Mouse (Mus musculus) spleen, embryonic (tissue): ENCODE data around the gene Cracr2b.

Source experiments
- CTCF ChIA-PET: fragments of 350-600 bp; sonication (Branson Sonifier 250); formaldehyde crosslinking; loops from one replicate; lab custom pipeline; 2022; lab: Charles Lee

The Cracr2b gene

DNA sequence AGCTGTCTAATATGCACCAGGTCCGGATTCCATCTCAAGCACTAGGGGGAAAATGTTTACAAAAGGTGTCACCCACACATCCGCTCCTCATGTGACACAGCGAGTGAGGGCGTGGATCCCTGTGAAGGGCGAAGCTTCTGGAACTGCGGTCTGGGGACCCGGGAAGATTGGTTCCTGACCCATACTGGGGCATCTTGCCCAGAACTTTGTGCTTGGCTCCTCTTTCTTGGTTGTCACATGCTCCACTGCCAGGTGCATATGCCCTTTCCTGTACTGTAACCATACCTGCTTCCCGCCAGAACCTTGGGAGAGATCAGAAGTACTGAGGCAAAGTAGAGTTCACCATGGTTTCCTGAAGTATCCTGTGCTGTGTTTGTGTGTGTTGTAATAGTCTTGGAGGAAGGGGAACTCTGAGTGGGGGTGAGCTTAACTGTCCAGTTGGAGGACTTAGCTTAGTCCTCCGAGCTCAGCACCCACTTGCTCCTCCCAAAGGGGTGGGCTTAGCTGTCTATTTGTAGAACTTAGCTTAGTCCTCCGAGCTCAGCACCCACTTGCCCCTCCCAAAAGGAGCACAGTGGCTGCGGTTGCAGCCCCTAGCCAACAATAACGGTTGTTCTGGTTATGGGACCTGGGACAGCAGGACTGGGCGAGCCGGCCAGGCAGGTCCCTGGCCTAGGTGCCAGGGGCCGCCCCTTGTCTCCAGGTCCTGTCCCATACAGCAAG lies at the start of gene Cracr2b:
TSS of gene Cracr2b (plus strand) at position 704 of the 723 bp plus-strand sequence.
- CTCF ChIA-PET, result interaction anchor here (0.6 kb wide), 1 partner anchor 276 kb away, joined by 3 read pairs; no protein-coding TSS in a partner anchor

DNA sequence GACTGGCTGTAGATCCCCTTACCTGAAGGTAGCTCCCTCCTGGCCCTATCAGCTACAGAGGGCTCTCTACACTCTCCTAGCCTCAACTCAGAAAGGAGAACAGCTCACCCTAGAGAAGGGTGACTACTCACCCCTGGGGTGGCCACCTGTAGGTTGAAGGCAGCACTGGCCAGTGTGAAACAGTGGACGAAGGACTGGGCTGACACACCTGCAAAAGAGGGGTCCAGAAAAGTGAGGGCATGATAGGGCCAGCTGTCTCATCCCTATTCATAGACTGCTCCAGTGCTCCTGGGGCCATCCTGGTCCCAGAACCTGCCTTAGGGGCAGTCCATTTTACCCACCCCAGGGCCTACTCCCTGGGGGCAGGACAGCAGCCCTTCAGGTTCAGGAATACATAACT lies 49.2 kb upstream of the Cracr2b start:
- CTCF ChIA-PET, result no interaction called here

DNA sequence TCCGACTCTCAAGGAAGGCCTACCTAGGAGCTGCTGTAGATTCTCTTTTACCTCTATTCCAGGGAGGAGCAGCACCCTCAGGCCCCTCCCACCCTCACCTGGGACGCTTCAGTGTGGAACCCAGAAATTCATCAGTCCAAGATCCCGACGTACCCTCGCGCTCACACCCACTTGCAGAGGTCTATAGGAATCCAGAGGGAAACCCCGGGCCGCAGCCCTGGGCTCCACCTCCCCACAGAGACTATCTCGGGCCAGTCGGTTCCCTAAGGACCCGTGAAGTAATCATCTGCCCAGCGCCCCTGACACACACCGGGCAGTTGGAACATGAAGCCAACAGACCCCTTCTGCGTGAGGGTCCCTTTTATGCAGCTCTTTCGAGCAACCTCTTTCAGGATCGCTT lies 47.6 kb upstream of the Cracr2b start:
- CTCF ChIA-PET, result interaction anchor here (0.6 to 0.8 kb wide), 2 partner anchors 25 to 49 kb away, joined by 3 to 8 read pairs; no protein-coding TSS in a partner anchor

DNA sequence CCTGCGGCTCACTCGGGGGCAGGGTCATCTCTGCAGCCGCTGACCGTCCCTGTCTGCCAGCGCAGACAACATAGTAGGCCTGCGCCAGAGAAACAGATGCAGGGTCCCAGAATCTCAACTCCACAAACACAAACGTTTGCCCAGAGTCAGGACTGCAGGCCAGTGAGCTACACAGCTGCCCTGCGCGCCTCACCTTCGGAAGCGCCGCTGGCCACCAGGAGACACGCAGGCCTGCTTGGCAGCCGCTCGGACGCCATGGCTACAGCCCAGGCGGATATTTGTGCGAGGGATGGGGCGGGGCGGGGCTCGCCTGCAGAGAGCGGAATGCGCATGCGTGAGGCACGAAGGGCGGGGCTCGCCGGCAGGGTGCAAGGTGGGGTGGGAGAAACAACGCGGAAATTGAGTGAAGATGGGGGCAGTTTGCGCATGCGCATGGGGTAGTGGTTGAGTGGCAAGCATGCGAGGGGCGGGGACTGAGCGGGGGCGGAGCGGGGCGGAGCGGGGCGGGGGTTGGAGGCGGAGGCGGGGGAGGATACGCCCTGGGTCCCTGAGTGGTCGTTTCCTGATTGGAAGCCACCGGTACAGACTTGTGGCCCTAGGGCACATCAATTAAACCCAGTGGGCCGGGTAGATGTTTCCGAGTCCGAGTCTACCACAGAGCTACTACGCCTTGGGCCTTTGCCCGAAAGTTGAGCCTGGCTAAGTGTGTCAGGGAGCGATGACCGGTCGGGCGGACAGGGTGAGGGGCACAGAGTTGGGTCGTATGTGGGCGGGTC lies 46.9 kb upstream of the Cracr2b start, which contains the start of gene Gatd1:
TSS of gene Gatd1 (minus strand) at position 328 of the 776 bp plus-strand sequence.
- CTCF ChIA-PET, result no interaction called here

DNA sequence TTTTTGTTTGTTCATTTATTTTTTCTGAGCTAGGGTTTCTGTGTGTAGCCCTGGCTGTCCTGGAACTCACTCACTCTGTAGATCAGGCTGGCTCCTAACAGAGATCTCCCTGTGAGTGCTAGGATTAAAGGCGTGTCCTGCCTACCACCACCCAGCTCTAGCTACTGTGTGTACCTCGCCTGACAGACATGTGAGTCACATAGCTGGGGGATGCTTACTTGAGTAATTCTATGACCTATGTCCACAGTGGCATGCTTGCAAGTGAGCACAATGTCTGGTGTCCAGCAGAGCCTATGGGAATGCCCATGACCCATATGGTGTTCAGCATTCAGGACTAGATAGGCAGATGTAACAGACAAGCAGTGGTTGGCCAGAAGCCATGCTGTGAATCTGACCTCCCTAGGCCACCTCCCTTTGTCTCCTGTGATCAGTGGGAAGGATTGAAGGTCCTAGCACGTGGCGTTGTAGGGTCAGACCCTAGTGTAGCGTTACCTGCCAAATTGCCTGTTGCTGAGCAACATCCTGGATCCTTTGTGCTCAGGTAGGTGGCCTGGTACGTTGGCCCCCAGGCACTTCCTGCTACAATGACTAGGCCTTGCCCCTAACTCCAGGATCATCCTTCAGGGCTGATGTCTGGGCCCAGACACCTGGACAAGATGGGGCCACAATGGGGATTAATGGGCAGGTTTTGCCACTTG lies 44.6 kb upstream of the Cracr2b start:
- CTCF ChIA-PET, result no interaction called here

DNA sequence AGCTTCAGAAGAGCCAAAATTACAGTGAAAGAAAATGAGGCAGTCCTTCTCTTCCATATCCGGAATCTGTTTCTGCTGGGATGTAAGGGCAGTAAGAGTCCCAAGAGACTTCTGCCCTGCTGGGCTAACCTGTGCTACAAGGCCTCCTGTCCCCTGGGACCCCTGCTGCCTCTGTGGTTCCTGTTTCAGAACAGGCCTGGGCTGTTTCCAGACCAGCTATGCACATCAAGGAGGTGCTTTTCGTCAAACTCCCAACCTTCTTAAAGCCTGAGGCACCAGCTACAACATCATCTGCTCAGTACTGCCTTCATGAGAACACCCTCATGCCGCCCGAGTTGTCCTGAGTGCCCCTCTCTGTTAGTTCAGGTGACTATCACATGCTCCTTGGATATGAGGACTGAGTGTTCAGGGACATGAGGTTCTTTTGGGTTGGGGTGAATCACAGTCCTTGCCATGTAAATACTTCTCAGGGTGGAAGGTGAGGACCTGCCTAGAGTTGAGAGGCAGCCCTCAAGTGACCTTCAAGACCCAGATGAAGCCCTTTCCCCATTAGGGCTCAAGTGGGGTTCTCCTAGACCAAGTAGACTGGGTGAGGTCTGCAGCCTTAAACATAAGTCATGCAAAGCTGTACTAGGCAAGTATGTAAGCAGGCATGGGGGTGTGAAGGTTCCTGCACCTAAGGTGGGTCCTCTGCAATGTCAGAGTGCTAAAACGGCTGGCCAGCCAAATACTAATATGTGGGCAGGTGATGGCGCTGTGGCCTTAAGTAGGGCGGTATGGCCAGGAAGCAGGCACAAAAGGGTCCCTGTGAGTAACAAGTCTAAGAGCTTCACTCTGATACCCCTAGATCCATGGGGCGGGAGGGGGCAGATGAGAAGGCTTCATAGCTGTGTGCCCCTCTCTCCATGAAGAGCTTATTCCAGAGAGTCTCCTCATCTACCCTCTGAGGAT lies 42.9 kb upstream of the Cracr2b start:
- CTCF ChIA-PET, result interaction anchor here (0.5 kb wide), 1 partner anchor 13 kb away, joined by 3 read pairs; no protein-coding TSS in a partner anchor

DNA sequence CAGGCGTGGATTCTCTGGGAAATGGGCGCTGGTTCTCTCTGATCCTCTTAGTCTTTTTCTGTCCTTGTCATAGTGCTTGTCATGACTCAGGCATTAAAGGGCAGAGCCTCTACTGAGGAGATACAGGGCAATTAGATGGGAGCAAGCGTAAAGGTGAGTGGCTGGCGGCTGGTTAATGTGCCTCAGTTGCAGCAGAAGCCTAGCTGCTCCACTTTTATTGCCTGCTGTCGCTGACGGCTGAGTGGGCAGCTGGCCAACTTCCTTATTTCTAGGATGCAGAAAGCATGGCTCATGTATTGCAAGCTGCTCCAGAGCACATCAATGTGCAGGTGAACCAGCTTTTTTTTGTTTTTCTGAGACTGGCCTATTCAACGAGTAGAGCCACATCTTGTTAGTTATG lies 41.9 kb upstream of the Cracr2b start:
- CTCF ChIA-PET, result no interaction called here

DNA sequence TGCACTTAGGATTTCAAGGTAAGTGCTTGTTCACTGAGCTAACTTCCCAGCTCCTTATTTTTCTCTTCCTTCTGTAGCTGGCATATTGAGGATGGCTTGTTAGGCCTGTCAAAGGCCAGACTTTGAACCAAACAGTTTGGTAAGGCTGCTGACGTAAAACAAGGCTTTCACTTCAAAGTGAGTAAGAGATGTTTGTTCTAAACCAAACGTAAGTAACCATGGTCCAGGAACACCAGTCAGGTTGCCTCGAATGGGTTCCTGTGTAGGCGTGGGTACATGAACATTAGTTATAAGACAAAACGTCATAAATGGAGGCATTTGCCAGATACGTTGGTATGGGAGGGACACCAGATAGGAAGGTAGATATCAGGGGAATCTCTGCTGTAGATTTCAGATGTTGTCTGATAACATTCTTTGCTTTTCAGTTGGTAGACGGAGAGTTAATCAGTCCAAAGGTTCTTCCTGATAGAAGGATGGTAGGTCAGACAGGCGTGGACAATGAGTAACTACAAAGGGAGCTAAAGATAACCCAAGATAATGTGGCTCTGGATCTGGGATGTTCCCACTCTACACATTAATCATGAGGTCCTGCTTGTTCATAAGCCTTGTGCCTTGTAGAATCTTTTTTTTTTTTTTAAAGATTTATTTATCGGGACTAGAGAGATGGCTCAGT lies 40.7 kb upstream of the Cracr2b start:
- CTCF ChIA-PET, result no interaction called here

DNA sequence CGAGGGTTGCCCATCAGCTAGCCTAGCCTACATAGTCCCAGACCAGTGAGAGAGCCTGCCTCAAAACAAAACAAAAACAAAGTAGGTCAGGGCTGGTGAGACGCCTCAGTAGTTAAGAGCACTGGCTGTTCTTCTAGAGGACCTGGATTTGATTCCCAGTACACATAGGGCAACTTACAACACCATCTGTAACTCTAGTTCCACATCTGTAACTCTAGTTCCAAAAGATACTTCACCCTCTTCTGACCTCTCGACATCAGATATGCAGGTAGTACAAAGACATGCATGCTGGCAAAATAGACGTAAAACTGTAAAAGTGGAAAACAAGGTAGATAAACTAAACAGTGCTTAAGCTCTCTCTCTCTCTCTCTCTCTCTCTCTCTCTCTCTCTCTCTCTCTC lies 37.1 kb upstream of the Cracr2b start:
- CTCF ChIA-PET, result no interaction called here

DNA sequence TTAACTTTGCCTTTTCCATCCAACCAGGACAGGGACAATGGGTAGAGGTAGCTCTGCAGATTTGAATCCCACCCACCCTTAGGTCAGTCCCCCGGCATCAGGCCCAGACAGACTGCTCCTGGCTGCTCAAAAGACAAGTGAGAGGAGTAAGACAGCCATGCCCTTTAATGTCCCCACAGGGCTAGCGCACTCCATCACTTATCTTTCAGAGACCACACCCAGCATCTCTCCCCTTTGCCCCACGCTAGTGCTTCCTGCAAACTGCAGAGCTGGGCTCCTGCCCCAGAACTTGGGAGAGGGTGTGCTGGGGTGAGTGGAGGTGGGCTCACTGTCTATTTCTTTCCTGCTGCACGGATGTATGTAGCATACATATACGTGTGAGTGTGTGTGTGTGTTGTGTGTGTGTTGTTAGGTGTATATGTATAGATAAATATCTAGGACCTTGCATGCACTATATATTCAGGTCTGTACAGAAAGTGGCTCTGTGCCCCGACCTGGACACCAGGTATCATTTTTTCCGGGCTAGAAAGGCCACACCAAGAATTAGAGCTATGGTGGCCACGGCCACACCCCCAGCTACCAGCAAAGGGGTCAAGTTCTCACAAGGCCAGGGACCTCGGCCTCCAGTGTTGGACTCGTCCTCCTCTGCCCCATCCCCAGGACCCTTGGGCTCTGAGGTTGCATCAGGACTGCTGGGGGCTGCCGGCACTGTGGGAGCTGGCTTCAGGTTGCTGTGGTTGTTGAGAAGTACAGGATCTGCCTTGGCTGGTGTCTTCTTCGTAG lies 33.8 kb upstream of the Cracr2b start:
- CTCF ChIA-PET, result no interaction called here

DNA sequence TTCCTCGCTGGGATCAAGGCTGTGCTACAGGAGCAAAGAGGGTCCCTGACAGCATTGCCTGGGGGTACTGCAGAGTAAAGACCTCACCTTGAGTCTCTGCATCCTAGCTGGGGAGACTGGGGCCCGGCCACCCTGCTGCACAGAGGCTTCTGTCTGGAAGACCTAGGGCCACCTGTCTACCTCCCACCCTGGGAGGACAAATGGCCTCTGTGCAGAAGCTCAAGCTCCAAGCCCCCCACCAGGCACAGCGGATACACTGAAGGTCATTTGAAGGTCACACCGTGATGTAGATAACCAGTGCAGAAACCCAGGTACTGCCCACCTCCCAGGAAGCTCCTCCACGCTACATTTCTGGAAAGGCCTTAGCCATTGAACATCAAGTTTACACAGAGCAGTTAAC lies 32.2 kb upstream of the Cracr2b start:
- CTCF ChIA-PET, result interaction anchor here (0.6 kb wide), 1 partner anchor 16 kb away, joined by 3 read pairs; no protein-coding TSS in a partner anchor

DNA sequence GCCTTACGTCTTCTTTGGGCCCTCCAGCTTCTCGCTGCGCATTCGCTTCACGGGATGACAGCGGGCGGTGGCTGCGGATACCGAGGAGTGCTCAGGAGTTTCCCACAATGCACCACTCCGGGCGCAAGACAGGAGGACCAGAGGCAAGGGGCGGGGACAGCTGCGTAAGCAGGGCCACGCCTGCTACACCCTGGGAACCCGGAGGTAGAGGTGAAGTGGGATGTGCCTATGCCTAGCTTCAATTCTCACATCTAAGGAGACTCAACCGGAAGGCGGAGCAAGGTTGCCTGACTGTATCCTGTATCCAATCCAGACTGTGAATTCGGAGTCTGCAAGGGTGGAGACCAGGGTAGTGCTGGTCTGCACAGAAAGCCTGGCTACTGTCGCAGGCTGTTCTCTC lies 31.6 kb upstream of the Cracr2b start, which contains the start of gene Cend1:
TSS of gene Cend1 (minus strand) at position 182 of the 400 bp plus-strand sequence.
- CTCF ChIA-PET, result interaction anchor here (0.6 kb wide), 1 partner anchor 16 kb away, joined by 3 read pairs; no protein-coding TSS in a partner anchor

DNA sequence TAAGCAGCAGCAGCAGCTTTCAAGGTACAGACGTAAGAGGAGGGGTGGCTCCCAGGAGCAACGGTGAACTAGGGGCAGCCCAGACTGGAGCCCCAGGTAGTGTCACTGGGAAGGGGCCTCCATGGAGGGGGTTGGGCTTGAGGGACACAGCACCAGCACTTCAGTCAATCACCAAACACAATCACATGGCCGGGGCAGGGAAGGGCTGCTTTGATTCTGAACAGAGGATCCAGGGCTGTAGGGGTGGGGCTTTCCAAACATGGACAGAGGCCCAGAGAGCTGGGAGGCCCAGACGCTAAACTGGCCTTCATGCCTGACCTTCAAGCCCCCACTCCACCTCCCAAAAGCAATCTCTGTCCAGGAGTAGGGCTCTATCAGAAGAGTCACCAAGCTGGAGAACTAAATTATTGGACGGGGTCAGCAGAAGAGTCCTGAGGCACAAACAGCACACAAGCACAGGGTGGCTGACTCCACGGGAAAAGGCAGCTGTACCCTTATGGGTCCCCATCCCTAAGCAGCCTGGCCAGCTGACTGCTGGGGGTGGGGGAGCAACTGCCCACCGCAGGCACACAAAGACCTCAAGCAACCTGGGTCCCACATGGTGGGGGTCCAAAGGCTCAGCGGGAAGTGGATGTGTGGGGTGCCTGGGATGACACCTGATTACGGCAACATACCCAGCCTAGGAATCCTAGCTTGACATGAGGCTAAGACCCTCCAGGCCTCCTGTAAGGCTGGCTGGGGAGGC lies 30.9 kb upstream of the Cracr2b start:
- CTCF ChIA-PET, result no interaction called here

DNA sequence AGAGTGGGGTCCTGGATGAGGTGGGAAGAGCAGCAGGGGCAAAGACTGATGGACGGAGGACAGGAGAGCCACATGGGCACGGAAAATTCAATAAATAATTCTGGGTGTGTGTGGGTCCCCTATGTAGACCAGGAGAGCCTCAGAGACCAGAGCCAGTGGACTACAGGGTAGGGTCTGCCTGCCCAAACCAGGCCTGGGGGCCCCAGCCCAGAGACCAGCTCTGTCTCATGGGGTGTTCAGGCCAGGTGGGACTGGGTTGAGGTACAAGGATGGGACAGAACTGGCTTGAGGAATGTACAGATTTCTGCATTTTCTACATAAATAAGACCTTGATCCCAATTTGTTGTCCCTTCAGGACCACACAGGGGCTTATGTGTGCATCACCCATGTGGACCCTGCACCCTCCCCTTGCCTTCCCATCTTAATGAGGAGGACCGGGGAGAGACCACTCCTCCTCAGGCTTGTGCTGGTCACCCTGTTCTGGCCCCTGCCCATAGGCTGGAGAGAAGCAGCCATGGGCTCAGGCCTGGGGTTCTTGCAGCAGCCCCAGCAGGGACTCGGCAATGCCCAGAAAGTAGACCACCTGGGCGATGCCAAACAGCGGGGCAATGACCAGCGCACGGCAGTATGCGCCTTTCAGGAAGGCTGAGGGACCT lies 30.2 kb upstream of the Cracr2b start:
- CTCF ChIA-PET, result no interaction called here

DNA sequence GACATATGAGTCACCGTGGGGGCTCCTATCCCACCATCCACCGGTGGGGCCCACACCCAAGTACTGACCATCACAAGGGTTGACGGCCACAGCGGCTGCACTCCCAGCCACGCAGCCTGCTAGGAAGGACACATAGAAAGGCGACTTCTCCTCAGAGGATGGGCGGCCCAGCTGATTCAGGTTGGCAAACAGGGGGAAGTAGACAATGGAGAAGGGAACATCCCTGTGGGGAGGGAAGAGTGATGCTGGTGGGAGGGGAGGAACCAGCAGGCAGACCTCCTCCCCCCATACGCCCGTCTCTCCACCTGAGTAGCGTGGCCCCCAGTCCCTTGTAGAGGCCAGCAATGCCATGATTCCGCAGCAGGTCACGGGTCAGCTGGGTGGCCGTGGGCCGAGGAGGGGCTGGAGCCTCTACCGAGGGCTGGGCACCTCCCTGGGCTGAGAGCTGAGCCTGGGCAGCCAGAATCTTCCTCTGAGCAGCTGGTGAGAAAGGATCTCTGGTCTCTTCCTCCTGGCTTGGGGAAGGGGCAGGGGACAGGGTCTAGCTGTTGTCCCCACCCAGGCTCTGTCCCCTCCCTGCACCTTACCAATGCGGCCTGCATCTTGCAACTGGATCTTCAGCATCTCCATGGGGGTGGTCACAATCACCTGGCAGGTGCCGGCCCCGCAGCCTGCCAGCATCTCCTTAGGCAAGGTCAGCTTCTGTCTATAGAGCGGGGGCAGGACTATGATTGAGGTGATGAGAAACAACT lies 29.3 kb upstream of the Cracr2b start:
- CTCF ChIA-PET, result interaction anchor here (0.6 to 1.2 kb wide), 2 partner anchors 22 to 30 kb away, joined by 3 to 4 read pairs; no protein-coding TSS in a partner anchor

DNA sequence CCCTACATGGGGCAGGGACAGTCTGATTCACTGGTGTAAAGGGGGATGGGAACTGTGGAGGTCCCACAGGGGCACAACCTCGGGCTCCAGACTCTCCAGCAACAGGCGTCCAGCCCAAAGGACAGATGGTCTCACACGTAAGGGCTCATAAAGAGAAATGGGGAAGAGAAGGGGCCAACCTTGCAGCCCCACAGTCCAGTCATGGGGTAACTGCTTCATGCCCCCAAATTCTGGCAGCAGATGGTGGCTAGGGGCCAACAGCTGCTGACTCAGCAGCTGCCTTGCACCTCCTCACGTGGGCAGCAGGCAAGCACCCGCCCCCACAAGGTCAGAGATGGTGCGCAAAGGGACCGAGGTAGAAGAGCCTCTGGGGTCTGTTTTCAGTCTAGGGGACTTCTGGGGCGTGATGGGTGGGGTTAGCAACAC lies 28.7 kb upstream of the Cracr2b start:
- CTCF ChIA-PET, result interaction anchor here (0.5 to 1.2 kb wide), 2 partner anchors 15 to 31 kb away, joined by 3 to 4 read pairs; partner anchors contain the start of gene Rplp2
